Mouse (Mus musculus): ENCODE measurements around the gene Cpsf3.

DNA sequence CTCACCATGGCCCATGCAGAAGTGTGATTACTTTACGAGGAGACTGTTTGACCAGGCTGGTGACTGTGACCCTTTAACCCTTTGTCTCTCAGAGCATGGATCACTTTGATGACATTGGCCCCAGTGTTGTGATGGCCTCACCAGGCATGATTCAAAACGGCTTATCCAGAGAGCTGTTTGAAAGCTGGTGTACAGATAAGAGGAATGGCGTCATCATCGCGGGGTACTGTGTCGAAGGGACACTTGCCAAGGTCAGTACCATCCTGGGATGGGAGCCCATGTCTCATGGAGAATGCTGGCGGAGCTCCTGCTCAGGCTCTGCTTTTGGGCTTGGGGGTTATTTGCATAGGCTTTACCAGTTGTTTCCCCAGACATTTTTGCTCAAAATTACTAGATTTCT, 16.1 kb downstream of the Cpsf3 start:
- TF ChIP-seq CTCF (IDR thresholded peaks at IDR 0.05; ENCODE audit: extremely low read depth, insufficient read depth, low read length) (no peak), POLR2A (IDR thresholded peaks at IDR 0.05; ENCODE audit: extremely low read depth, insufficient read depth, low read length) (no peak)

Measured in cortical plate, adult 2 months (tissue).